Mouse (Mus musculus) limb, embryonic 14.5 days (tissue): ENCODE measurements at regions not wholly inside any gene's neighbourhood (a gene's known extent, or its start where the extent isn't known, plus 50 kb on each side); places are given as distances from the start of the nearest gene placed in this dataset.

Experiments
- ATAC-seq: fragments of 200-750 bp; cut with Nextera tagmentation; 2 replicates; pipeline ENCODE4 v1.8.0; 2017; ENCODE audit warnings: low read depth, moderate number of reproducible peaks, moderate TSS enrichment; ENCODE audit not compliant: low FRiP score
- DNase-seq: peaks from one replicate; pipeline ENCODE4 v3.0.0-alpha.2; 2015; ENCODE audit warnings: low spot score
- H3K27ac ChIP-seq: fragments of 300-500 bp; sonication (generic); replicated peaks from 2 replicates; pipeline ENCODE4 v1.5.1; 2014; ENCODE audit warnings: low read depth, mild to moderate bottlenecking, low read length, moderate library complexity, mixed read lengths
- H3K27me3 ChIP-seq: fragments of 300-500 bp; sonication (generic); 2 replicates; pipeline ENCODE4 v1.6.1; 2014; ENCODE audit warnings: low read length, mixed read lengths; ENCODE audit not compliant: control insufficient read depth, insufficient read depth
- H3K36me3 ChIP-seq: fragments of 300-500 bp; sonication (generic); 2 replicates; pipeline ENCODE4 v1.6.1; 2014; ENCODE audit warnings: mild to moderate bottlenecking, low read length, moderate library complexity, mixed read lengths; ENCODE audit not compliant: control insufficient read depth, insufficient read depth
- H3K4me1 ChIP-seq: fragments of 300-500 bp; sonication (generic); 2 replicates; pipeline ENCODE4 v1.6.1; 2014; ENCODE audit warnings: antibody characterized with exemption, low read length, mixed read lengths; ENCODE audit not compliant: control insufficient read depth, insufficient read depth
- H3K4me2 ChIP-seq: fragments of 300-500 bp; sonication (generic); replicated peaks from 2 replicates; pipeline ENCODE4 v1.6.1; 2014; ENCODE audit warnings: low read depth, mild to moderate bottlenecking, low read length, moderate library complexity; ENCODE audit not compliant: severe bottlenecking
- H3K4me3 ChIP-seq: fragments of 300-500 bp; sonication (generic); replicated peaks from 2 replicates; pipeline ENCODE4 v1.5.1; 2014; ENCODE audit warnings: low read length
- H3K9ac ChIP-seq: fragments of 300-500 bp; sonication (generic); 2 replicates; pipeline ENCODE4 v1.6.1; 2014; ENCODE audit warnings: mild to moderate bottlenecking, low read depth, low read length, moderate library complexity; ENCODE audit not compliant: severe bottlenecking
- H3K9me3 ChIP-seq: fragments of 300-500 bp; sonication (generic); 2 replicates; pipeline ENCODE4 v1.6.1; 2016; ENCODE audit warnings: low read length; ENCODE audit not compliant: control insufficient read depth
- POLR2A ChIP-seq: fragments of 200-500 bp; IDR thresholded peaks from 2 replicates; pipeline ENCODE4 v1.8.0; 2012; ENCODE audit warnings: inconsistent platforms, mild to moderate bottlenecking, moderate library complexity, borderline replicate concordance; ENCODE audit not compliant: insufficient read depth, insufficient read length; ENCODE audit errors: extremely low read depth
- whole genome bisulfite sequencing: fragments of 180-500 bp; shearing (Covaris S2); extraction: QIAGEN DNeasy Blood & Tissue Kit; methylation state at CpG from one replicate; pipeline ENCODE4 v1.1.7; 2014; 5-methylcytosine and 5-hydroxymethylcytosine counted together

- Histone ChIP-seq H3K27ac (no peak overlapping the region), H3K9ac (no peak overlapping the region), H3K4me2 (no peak overlapping the region), H3K27me3 (no peaks in the 10 kb centered on the region), H3K4me1 (no peaks in the 10 kb centered on the region), H3K4me3 (no peak overlapping the region), H3K36me3 (no peaks in the 10 kb centered on the region), H3K9me3 (no peaks in the 10 kb centered on the region)
- 88% methylated on average over 3 of the region's 3 CpGs for WGBS
- ATAC-seq (no peak), DNase-seq (no peak)
- no peak for TF ChIP-seq POLR2A
These were observed 183.5 kb downstream of the Hsfy2 start for GRCm38 (mm10) chr1:56453756-56454155.

- no peaks in the 10 kb centered on the region for H3K4me1 ChIP-seq
- no peak for TF ChIP-seq POLR2A
- no peak overlapping the region for H3K27ac ChIP-seq
- H3K27me3 ChIP-seq, result no peaks in the 10 kb centered on the region
- WGBS, result 78% methylated on average over 1 of the region's 1 CpGs
- ATAC-seq (no peak), DNase-seq (no peak)
- no peak overlapping the region for H3K9ac ChIP-seq
- H3K36me3 ChIP-seq, result no peaks in the 10 kb centered on the region
- H3K4me2 ChIP-seq, result no peak overlapping the region
- no peaks in the 10 kb centered on the region for H3K9me3 ChIP-seq
- no peak overlapping the region for H3K4me3 ChIP-seq
These were observed 194.4 kb downstream of the Hsfy2 start for GRCm38 (mm10) chr1:56442835-56443234.

GRCm38 (mm10) chr1:56406786-56407185, 230.4 kb downstream of the Hsfy2 start:
- no peak overlapping the region for H3K4me2 ChIP-seq
- DNase-seq, result no peak
- no peaks in the 10 kb centered on the region for H3K36me3 ChIP-seq
- WGBS, result 84% methylated on average over 1 of the region's 1 CpGs
- H3K27ac ChIP-seq, result no peak overlapping the region
- no peaks in the 10 kb centered on the region for H3K27me3 ChIP-seq
- H3K9me3 ChIP-seq, result no peaks in the 10 kb centered on the region
- no peak overlapping the region for H3K4me3 ChIP-seq
- ATAC-seq, result no peak
- H3K4me1 ChIP-seq, result no peaks in the 10 kb centered on the region
- H3K9ac ChIP-seq, result no peak overlapping the region
- TF ChIP-seq POLR2A, result no peak

- Histone ChIP-seq H3K4me2 (no peak overlapping the region), H3K9ac (no peak overlapping the region), H3K9me3 (no peaks in the 10 kb centered on the region), H3K4me3 (no peak overlapping the region), H3K27me3 (no peaks in the 10 kb centered on the region), H3K36me3 (no peaks in the 10 kb centered on the region), H3K27ac (no peak overlapping the region), H3K4me1 (no peaks in the 10 kb centered on the region)
- WGBS, result 75% methylated on average over 2 of the region's 2 CpGs
- ATAC-seq (no peak), DNase-seq (no peak)
- no peak for TF ChIP-seq POLR2A
These were observed 233.9 kb downstream of the Hsfy2 start for GRCm38 (mm10) chr1:56403351-56403750.

GRCm38 (mm10) chr1:56395832-56396231, 241.4 kb downstream of the Hsfy2 start:
- Histone ChIP-seq H3K27ac (no peak overlapping the region), H3K36me3 (no peaks in the 10 kb centered on the region), H3K4me1 (no peaks in the 10 kb centered on the region), H3K9me3 (no peaks in the 10 kb centered on the region), H3K27me3 (no peaks in the 10 kb centered on the region), H3K4me3 (no peak overlapping the region), H3K4me2 (no peak overlapping the region), H3K9ac (no peak overlapping the region)
- 75% methylated on average over 6 of the region's 6 CpGs for WGBS
- DNase-seq (no peak), ATAC-seq (no peak)
- TF ChIP-seq POLR2A, result no peak

- no peak overlapping the region for H3K4me2 ChIP-seq
- H3K4me1 ChIP-seq, result no peaks in the 10 kb centered on the region
- H3K9ac ChIP-seq, result no peak overlapping the region
- no peak overlapping the region for H3K27ac ChIP-seq
- no peaks in the 10 kb centered on the region for H3K9me3 ChIP-seq
- no peak overlapping the region for H3K4me3 ChIP-seq
- no peaks in the 10 kb centered on the region for H3K27me3 ChIP-seq
- no peaks in the 10 kb centered on the region for H3K36me3 ChIP-seq
- TF ChIP-seq POLR2A, result no peak
- ATAC-seq (no peak), DNase-seq (no peak)
- WGBS, result 42% methylated on average over 6 of the region's 6 CpGs
These were observed 250.1 kb downstream of the Hsfy2 start for GRCm38 (mm10) chr1:56387086-56387485.
